Mouse (Mus musculus) adrenal gland (tissue): Measurements from ENCODE around the gene Gpn2.

Experiments
- intact Hi-C: fragments of 180-260 bp; cut with DNase I; formaldehyde crosslinking; loops from one replicate; pipeline ENCODE4 v1.15.1; 2025

The Gpn2 gene

DNA sequence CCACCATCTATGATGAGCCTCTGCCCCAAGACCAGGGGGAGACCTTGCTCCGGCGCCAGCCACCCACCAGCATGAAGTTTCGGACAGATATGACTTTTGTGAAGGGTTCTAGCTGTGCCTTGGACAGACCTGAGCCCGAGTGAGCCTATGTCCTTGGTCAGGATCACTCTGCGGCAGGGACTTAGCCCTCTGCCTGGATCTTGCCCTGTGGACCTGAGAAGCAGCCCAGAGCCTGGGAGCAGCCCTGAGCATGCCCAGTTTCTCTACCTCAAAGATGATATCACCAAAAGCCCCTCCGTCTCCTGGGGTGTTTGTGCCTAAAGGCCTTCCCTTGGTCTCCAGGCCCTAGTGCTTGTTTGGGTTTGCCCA lies 488 bp upstream of the Gpn2 start:
- intact Hi-C loops = no loop called here

DNA sequence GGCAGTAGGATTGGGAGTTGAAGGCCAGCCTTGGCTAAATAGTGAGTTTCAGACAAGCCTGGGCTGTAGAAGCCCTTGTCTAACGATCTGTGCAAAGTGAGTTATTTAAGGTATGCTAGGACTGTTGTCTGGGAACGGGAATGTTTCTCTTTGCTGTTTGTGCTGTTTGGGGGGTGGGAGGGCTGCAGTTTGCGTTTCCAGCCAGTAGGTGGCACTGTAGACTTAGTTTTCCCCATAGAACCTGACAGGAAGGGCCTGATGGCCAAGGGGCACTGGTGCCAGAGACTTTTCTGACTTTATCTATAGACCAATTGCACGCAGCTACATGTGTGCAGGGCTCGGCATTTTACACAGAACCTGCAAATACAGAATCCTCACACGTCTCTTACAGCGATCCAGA lies 8.4 kb downstream of the Gpn2 start:
- intact Hi-C loops = loop anchor here (5.0 kb wide), 2 partner anchors 60 to 235 kb away; partner anchors contain the start of gene Zdhhc18

DNA sequence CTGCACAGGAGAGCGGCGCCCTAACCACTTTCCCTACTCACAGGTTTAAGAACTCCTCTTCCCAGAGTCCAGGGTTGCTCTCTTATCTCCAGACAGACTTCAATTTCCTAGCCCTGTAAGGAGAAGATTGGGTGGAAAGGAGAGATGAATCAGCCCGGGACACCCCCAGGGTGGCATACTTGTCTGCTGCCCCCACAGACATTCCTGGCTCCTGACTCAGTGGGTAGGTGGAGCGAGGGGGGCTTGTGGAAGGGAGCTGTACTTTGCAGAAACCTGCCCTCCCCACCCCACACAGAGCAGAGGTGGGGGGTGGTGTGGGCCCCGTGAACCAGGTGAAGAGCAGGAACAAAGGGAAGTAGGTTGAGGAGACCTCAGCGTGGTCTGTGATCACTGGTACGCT lies 11.4 kb downstream of the Gpn2 start:
- intact Hi-C loops = no loop called here

- intact Hi-C loops = no loop called here
Measured at GRCm38 (mm10) chr4:133596084-133596483, 11.9 kb downstream of the Gpn2 start.

GRCm38 (mm10) chr4:133598616-133599015 lies 14.5 kb downstream of the Gpn2 start:
- intact Hi-C loops = no loop called here

DNA sequence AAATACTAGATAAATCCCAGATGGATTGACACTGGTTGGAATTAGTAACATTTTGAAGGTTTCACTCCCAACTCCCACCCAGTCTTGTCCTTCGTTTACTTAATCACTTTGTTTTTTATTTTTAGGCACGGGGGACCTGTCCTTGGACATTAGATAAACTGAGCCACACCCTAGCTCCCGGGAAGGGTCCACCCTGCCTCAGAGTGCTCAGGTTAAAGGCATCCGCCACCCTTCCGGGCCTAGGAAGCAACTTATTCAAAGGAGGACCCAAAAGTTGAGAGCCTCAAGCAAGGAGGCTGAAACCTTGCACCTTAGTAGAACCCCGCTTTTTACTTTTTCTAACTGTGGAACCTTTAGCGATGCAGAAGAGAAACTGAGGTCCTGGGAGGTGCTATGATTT lies 15.0 kb downstream of the Gpn2 start:
- intact Hi-C loops = no loop called here

GRCm38 (mm10) chr4:133599571-133600073 lies 15.5 kb downstream of the Gpn2 start:
- intact Hi-C loops = no loop called here

DNA sequence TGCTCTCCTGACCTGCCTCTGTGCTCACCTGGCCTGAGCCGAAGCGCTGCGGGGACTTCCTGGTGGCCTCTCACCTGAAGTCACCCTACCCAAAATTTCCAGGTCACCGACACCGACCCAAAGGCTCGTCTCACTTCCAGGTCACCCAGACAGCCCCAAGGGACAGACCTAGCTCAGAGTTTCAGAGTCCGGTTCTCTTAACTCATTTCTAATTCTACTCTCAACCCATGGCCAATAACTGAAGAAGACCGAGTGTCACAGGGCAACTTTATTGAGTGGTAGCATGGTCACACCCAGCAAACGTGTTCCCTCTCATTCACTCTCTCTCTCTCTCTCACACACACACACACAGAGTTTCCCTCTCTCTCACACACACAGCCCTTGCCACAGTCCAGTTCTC lies 16.1 kb downstream of the Gpn2 start:
- intact Hi-C loops = no loop called here

- intact Hi-C loops = no loop called here
Measured at GRCm38 (mm10) chr4:133601721-133602218, 17.6 kb downstream of the Gpn2 start, which contains the start of gene Sfn. Sfn (minus strand) TSS chr4:133602168.

GRCm38 (mm10) chr4:133603056-133603455 lies 18.9 kb downstream of the Gpn2 start:
- intact Hi-C loops = no loop called here

- intact Hi-C loops = no loop called here
Measured at GRCm38 (mm10) chr4:133604175-133604574, 20.0 kb downstream of the Gpn2 start.

DNA sequence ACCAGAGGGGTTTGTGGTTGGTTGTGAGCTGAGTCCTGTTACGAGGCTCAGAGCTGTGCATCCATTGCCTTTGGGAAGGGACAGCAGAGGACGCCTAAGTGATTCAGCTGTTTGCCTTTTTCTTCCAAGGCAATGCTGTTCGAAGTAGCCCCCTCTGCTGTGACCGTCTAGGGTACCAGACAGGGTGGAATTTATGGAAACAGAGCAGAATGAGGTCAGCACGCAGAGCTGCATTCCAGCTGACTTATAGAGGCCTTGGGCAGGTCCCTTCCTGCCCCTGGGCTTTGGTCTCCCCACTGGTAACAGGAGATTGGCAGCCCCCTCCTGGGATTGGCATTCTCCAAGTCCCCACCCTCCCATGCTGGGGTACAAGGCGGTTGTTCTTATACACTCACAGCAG lies 20.7 kb downstream of the Gpn2 start:
- intact Hi-C loops = no loop called here

- intact Hi-C loops = no loop called here
Measured at GRCm38 (mm10) chr4:133605330-133605729, 21.2 kb downstream of the Gpn2 start.

- intact Hi-C loops = no loop called here
Measured at GRCm38 (mm10) chr4:133607284-133607683, 23.1 kb downstream of the Gpn2 start.

DNA sequence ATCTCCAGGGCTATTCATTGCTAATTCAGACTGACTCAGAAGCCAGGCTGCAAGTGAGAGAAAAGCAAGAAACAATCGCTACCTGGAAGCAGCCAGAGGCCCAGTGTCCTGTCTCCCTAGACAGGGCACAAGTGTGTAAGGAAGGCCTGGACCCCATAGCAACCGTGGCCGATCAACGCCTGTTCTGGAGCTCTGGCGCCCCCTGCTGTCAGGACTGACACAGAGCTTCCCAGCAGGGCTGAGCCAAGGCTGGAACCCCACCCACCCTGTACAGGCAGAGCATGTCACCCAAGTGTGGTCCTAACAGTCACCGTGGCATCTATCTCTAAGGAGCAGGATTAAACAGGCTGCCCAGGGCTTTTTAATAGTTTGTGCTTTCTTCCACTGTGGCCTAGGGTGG lies 25.6 kb downstream of the Gpn2 start:
- intact Hi-C loops = no loop called here

GRCm38 (mm10) chr4:133611815-133612214 lies 27.7 kb downstream of the Gpn2 start:
- intact Hi-C loops = no loop called here

DNA sequence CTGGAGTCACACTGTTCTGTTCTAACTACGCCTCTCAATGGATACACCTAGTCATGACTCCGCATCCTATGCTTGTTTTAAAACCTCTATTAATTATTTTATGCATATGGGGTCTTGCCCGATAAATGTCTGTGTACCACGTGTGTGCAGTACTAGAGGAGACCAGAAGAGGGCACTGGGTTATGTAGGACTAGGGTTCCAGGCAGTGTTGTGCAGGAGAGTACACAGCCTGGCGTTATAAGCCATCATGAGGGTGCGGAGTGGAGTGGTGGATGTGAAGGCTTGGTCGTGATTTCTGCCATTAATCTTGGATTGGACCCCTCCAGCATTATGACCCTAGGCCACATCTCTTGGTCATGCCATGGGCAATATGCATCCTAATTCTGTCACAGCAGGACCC lies 28.3 kb downstream of the Gpn2 start:
- intact Hi-C loops = no loop called here

- intact Hi-C loops = no loop called here
Measured at GRCm38 (mm10) chr4:133613026-133613425, 28.9 kb downstream of the Gpn2 start.

- intact Hi-C loops = no loop called here
Measured at GRCm38 (mm10) chr4:133613867-133614266, 29.7 kb downstream of the Gpn2 start.

- intact Hi-C loops = no loop called here
Measured at GRCm38 (mm10) chr4:133614274-133614761, 30.2 kb downstream of the Gpn2 start.

- intact Hi-C loops = no loop called here
Measured at GRCm38 (mm10) chr4:133615416-133615815, 31.3 kb downstream of the Gpn2 start.

DNA sequence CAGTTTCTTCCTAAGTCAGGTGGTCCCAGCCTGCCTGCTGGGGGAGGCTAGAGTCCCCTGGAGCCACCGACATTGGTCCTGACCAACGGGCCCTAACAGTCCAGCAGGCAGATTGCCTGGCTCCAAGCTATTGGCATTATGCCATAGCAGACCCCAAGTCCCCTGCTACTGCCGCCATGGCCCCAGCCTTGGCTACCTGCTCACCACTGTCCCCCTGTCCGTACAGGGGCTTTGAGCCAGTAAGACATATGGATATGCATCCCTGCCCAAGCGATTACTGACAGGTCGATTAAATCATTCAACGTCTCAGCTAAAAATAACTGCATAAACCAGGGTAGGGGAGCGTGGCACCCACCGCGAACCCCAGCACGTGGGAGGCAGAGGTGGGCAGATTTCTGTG lies 33.8 kb downstream of the Gpn2 start:
- intact Hi-C loops = no loop called here

- intact Hi-C loops = no loop called here
Measured at GRCm38 (mm10) chr4:133619473-133620136, 35.4 kb downstream of the Gpn2 start.
